Mouse (Mus musculus): ENCODE measurements around the gene Gm10300.

DNA sequence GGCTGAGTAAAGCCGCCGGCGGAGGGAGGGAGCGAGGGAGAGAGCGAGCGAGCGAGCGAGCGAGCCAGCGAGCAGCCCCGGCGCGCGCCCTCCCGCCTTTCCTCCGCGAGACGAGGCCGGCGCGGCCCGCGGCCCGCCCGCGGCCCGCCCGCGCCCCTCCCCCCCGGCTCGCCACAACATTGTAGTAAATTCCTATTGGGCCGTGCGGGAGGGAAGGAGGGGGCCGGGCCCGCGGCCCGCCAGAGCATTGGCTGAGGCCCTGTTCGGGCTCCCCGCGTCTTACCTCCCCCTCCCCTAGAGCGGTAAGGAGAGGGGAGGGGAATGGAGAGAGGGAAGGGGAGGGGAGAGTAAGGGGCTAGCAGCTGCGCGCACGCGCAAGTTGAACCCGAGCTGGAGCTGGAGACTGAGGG is 25.5 kb upstream of the Gm10300 start:
- TF ChIP-seq GATA1 (IDR thresholded peaks at IDR 0.05; ENCODE audit: borderline replicate concordance, low read length) (no peak), FLI1 (IDR thresholded peaks at IDR 0.05; ENCODE audit: low read length) (no peak)
